Mouse (Mus musculus) cerebral cortex, adult 2 months (tissue): Measurements from ENCODE around the gene Cabp2.

Experiments
- WGBS: fragments of 180-500 bp; shearing (Covaris S2); methylation state at CpG from one replicate; pipeline ENCODE4 v1.1.7; 2018; 5-methylcytosine and 5-hydroxymethylcytosine counted together

The Cabp2 gene

DNA sequence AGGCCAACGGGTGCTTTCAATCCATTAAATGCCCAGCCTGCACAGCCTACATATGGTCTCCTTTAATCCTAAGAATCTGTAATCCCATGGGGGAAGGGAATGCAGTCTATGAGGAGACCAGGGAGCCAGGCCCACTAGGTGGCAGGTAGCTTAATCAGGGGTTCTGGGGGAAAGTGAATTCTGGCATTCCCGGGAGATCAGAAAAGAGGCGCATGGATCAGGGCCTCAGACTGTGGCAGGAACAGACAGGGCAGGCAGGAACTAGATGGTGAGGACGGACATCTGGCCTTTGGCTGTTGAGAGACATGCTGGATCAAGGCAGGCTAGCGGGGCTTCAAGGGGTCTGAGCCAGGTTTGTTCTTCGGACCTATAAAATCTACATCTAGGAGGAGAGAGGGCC lies 20.1 kb downstream of the Cabp2 start:
- 62% methylated on average over 6 of the region's 6 CpGs for WGBS

DNA sequence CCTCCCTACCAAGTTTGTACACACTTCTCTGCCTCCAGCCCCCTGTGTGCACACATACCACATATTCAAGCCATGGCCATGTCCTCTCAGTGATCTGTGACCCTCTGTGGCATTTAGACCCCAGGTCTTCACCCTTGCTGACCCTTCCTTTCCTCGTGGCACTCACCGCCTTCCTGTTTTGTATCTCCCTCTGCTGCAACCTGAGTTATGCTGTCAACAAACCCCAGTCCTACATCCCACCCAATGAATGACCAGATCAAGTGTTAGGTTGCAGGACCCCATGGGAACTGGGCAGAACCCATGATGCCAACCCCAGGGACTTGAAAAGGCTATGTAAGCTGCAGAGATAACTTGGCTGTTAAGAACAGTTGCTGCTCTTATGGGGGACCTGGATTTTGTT lies 20.7 kb downstream of the Cabp2 start:
- 90% methylated on average over 2 of the region's 2 CpGs for WGBS

DNA sequence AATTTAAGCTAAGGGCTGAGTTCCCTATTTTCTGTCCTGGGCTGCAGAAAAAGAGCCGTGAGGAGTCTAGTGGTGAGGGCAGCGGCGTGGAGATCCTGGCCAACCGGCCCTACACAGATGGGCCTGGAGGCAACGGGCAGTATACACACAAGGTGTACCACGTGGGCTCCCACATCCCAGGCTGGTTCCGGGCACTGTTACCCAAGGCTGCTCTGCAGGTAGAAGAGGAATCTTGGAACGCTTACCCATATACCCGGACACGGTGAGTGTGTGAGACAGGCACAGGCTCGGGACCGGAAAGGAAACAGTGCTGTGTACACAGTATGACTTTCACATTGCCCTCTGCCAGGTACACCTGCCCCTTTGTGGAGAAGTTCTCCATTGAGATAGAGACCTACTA lies 21.2 kb downstream of the Cabp2 start:
- 96% methylated on average over 12 of the region's 12 CpGs for WGBS

DNA sequence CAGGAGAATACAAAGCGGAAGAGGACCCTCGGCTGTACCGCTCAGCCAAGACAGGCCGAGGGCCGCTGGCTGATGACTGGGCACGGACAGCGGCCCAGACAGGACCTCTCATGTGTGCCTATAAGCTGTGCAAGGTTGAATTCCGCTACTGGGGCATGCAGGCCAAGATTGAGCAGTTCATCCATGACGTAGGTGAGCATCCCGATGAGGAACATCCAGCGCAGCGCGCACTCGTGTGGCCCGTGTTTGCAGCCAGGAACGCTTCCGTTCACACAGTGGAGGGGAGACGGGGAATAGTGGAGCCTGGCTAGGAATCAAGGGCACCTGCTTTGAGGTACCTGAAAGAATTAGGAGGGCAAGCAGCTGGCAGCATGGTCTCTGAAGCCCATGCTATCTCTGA lies 21.9 kb downstream of the Cabp2 start:
- 95% methylated on average over 18 of the region's 18 CpGs for WGBS

DNA sequence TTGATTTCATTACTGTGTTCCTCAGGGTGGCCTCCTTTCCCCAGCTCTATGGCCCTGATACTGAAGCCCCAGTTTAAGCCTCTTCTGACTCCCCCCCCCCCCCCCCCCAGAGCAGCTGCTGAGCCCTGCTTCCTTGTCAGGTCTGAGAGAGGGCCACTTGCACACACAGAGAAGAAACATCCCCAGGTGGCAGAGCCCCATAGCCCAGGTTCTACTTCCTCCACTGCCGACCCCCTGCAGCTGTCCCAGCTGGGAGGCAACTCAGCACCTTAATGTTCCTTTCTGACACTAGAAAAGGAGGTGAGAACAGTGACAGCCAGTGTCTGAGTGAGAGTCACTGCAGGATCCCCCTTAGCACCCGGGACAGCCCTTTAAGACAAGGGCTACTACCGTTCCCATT lies 22.4 kb downstream of the Cabp2 start:
- 88% methylated on average over 3 of the region's 3 CpGs for WGBS

DNA sequence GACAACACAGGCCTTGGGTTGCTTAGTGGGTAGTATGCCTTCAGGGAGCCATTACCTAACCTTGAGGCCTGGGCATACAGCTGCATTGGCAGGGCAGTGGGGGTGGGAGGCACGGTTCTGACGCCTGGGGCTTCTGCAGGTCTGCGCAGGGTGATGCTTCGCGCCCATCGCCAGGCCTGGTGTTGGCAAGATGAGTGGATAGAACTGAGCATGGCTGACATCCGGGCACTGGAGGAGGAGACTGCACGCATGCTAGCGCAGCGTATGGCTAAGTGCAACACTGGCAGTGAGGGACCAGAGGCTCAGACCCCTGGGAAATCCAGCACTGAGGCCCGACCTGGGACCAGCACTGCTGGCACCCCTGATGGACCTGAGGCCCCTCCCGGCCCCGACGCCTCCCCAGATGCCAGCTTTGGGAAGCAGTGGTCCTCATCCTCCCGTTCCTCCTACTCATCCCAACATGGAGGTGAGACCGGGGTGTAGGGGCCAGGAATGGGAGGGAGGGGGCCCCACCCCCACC lies 23.4 kb downstream of the Cabp2 start:
- 91% methylated on average over 16 of the region's 16 CpGs for WGBS

DNA sequence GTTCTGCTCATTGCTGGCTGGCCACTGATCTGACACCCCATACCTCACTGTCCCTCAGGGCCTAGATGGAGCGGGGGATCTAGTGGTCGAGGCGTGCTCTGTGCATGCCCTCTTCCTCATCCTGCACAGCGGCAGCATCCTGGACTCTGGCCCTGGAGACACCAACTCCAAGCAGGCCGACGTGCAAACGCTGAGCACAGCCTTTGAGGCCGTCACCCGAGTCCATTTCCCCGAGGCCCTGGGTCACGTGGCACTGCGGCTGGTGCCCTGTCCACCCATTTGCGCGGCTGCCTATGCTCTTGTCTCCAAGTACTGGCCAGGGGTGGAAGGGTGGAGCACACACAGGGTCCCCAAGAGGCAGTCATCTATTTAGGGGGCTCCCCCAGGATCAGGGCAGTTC lies 25.3 kb downstream of the Cabp2 start:
- 94% methylated on average over 14 of the region's 14 CpGs for WGBS

DNA sequence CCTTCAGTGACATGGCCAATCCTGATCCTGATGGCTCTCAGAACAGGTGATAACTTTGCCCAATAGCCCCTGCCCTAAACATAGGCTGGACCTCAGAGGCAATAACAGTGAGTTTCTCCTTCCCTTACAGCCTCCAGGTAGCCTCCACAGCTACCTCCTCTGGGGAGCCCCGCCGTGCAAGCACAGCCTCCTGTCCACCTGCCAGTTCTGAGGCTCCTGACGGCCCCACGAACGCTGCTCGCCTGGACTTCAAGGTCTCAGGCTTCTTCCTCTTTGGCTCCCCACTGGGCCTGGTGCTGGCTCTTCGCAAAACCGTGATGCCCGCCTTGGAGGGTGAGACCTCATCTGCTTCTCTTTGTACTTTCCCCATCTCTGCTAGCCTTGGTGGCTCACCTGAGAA lies 27.2 kb downstream of the Cabp2 start:
- WGBS: 89% methylated on average over 9 of the region's 9 CpGs

DNA sequence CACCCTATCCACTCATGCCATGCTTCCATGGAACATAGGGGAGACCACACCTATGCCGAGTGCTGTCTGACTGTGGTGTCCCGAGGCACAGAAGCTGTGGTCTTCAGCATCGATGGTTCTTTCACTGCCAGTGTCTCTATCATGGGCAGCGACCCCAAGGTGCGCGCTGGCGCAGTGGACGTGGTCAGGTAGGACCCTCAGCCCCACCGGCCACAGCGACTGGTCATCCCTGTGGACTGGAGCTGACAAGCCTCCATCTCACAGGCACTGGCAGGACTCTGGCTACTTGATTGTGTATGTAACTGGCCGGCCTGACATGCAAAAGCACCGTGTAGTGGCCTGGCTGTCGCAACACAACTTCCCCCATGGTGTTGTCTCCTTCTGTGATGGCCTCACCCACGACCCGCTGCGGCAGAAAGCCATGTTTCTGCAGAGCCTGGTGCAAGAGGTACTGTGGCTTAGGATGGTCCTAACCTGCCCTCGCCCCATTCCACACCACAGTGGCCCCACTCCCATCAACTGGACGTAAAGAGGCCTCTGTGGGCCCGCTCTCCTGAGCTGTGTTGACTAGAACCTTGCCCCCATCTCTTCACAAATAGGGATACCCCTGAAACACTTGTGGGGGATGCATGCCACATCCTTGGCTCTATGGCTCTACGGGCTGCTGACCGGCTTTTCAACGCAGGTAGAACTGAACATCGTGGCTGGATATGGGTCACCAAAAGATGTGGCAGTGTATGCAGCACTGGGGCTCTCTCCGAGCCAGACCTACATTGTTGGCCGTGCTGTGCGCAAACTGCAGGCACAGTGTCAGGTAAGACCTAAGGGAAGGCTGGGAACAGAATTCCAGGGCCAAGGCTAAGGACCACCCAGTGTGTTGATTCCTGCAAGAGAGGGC lies 30.9 kb downstream of the Cabp2 start:
- WGBS: 95% methylated on average over 26 of the region's 26 CpGs

DNA sequence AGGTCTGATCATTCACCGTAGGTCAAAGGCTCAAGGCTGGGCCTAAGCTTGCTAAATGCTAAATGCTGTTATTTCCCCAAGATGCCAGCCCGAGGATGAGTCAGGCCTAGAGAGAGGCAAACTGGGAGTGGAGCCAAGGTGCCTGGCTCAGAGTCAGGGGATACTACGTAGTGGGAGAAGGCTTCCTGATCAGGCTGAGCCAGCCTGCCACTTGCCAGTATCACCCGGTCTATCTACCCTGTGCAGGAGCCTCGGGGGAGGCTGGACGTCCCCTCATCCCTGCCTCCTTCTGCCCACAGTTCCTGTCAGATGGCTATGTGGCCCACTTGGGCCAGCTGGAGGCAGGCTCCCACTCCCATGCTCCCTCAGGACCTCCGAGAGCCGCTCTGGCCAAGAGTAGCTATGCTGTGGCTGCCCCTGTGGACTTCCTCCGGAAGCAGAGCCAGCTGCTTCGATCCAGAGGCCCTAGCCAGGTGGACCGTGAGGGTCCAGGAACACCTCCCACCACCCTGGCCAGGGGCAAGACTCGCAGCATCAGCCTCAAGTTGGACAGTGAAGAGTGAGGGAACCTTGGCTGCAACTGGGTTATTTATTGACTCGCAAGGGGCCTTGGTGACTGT lies 31.9 kb downstream of the Cabp2 start:
- WGBS: 34% methylated on average over 13 of the region's 13 CpGs

DNA sequence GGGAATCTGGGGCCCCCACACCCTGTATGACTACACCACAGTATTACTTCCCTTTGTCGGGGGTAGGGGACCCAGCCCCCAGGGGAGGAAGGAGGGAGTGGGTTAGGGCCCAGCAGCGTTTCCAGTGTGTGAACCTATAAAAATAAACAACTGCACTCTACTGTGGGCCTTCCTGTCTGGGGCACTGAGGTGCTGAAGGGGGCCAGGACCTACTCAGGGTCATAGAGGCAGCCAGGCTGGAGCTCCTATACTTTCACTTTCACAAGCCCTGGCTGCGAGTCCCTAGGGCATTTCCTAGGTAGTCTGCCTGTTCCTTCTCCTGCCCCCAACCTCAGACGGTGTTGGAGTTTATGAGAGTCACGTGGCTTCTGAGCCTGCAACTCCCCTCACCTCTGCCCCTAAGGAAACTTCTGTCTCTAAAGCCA lies 32.4 kb downstream of the Cabp2 start:
- 58% methylated on average over 5 of the region's 5 CpGs for WGBS

DNA sequence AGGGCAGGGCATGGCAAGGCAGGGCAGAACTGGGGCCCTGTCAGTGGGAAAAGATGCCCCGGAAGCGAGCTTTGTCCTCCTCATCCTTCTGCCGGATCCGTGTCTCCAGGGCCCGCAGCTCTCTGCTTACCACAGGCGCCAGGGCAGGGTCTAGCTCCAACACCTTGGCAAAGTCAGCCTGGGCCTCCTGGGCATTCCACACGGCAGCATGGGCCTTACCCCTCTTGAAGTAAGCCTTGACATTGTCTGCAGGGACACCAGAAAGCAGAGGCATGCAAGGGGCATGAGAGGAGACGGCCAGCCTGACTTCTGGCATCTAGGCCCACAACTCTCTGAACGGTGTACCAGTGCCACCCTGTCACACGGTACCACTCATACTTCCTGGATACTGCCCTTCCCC lies 33.2 kb downstream of the Cabp2 start:
- WGBS: 87% methylated on average over 10 of the region's 10 CpGs

DNA sequence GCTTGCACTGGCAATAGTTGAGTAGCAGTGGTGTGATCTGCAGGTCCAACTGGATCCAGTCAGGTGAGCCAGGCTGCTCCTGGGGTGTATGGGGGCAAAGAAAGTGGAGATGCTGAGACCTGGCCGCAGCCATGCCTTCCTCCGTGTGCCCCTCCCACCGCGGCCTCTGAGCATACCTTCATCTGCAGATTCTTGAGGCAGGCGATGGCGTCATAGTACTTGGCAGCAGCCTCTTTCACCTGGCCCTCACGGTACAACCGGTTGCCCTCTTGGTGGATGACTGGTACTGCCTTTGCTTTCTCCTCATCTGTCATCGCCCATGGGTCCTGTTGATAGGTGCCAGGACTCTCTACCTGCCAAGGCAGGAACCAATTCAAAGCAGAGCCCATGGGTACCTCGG lies 33.8 kb downstream of the Cabp2 start:
- 97% methylated on average over 10 of the region's 10 CpGs for WGBS

DNA sequence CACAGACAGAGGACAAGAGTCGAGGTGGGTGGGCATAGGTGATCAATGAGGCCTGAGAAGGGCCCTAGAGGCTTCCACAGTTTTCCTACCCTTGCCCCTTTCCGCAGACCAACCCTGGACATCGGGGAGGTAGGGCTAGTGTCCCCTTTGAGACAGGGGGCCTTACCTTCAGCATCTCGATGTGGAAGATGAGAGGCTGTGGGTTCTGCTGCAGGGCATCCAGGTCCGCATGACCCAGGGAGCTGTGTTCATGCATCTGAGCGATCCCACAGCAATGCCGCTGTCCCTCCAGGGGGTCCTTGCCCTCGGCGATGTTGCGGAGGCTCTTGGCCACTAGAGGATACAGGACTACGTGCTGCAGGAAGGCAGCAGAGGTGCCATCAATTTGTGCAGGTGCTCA lies 34.4 kb downstream of the Cabp2 start:
- WGBS: 86% methylated on average over 11 of the region's 11 CpGs

DNA sequence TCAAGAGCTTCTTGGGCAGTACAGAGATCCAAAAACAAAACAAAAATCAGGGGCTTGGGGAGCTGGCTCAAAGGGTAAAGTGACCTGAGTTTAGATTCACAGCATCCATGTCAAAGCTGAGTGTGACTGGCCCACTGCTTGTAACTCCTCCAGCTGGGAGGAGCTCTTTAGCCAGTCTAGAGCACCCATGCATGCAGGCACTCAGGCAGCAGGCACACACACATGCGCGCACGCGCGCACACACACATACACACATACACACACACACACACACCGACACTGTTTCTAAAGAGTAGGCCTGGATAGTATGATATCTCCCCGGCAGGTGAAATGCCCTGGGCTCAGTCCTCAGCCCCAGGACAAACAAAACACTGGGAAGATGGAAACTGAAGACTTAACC lies 35.6 kb downstream of the Cabp2 start:
- WGBS: 98% methylated on average over 7 of the region's 7 CpGs

DNA sequence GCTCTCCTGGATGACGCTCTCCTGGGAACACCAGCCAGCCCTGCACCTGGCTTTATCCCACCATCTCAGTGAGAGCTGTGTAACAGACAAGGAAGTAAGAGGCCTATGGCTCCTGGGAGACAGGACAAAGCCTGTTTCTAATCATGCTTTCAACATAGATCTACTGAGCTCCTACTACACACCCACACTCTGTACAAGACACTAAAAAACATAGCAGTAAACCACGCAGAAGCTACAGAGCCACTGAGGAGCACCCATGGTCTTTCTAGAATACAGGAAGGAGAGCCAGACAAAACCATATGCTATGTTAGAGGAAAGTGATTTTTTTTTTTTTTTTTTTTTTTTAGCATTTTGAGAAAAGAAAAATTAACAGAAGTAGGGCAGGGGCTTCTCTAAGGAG lies 37.0 kb downstream of the Cabp2 start:
- WGBS: 58% methylated on average over 2 of the region's 2 CpGs

DNA sequence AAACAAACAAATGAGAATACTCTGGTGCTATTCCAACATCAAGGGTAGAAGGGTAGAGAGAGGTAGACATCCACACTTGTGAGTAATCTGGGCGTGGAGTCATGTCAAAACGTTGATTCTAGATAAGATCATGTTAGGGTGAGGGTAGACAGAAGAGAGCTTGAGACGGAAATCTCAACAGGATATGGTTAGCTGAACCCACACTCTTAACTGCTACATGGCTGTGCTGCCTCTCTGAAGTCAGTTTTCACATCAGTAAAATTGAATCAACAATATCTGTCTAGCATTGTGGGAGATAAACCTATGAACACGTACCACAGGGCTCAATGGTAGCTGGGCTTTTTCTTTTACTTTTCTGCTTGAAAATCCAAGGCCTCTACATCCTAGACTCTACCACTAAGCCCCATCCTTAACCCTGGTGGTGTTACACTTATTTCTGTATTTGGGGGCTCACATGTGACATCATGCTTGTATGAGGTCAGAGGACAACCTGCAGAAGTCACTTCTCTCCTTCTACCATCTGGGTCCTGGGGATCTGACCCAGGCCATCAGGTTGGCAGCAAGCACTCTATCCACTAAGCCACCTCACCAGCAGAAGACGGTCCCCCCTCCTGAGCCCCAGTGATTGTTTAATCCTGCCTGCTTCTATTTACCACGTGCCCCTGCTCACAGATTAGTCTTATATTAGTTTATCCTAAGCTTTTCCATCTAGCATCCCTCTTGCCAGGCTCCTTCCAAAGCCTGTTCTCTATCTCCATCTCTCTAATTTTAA lies 38.5 kb downstream of the Cabp2 start:
- WGBS: 92% methylated on average over 6 of the region's 6 CpGs

DNA sequence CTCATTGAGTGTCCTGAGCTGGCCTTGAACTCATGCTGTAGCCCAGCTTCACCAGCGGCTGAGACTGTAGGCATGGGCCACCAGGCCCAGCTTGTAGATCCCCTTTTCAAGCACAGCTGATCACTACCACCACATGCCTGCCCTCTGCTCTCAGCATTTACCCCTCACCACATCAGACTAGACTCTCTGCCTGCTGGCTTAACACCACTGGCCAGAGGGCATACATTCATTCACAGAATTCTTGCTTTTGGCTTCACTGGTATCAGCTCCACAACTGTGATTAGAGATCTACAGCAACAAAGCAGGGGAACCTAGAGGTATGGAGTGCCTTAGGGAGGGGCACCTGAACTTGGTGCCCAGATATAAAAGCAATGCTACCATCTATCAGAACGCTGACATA lies 39.1 kb downstream of the Cabp2 start:
- WGBS: 85% methylated on average over 2 of the region's 2 CpGs

DNA sequence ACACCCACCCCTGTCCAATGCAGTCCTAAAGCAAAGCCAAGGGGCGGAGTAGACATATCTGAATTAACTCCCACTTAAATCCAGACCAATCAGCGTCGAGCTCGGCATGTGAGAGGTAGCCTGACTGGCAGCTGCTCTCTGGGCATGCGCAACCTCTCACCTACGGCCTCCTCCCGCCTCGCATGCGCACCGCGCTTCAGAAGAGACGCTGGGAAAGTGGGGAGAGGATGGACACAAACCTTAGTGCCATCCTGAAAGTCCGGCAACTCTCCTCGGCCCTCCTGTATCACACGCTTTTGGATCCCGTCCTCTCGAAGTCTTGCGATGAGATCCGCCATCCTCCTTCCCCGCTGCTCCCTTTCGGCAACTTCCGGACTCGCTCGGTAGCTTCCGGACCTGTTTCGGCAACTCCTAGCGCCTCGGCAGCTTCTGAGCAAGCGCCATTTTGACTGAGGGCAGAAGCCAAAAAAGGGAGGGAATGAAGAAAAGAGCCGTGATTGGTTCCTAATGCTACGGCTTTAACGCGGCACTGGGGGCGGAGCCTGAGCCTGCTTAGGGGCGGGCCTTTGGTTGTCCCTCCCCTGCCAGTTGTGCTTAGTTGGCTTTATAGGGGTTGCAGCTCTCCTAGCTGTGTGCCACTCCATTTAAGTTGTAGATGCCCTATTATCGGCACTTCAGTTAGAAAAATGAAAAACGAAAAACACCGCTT lies 39.9 kb downstream of the Cabp2 start:
- 2% methylated on average over 38 of the region's 38 CpGs for WGBS

DNA sequence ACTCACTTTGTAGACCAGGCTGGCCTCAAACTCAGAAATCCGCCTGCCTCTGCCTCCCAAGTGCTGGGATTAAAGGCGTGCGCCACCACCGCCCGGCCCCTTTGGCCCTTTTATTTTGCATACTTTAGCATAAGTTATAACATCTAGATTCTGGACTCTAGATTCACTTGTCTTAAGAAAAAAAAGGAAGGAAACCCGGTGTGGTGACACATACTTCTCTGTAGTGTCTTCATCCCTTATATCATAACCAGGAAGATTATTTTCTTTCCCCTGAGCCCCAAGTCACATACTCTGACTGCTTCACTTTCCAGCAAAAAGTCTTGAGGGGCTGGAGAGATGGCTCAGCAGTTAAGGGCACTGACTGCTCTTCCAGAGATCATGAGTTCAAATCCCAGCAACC lies 40.5 kb downstream of the Cabp2 start:
- 60% methylated on average over 6 of the region's 6 CpGs for WGBS

DNA sequence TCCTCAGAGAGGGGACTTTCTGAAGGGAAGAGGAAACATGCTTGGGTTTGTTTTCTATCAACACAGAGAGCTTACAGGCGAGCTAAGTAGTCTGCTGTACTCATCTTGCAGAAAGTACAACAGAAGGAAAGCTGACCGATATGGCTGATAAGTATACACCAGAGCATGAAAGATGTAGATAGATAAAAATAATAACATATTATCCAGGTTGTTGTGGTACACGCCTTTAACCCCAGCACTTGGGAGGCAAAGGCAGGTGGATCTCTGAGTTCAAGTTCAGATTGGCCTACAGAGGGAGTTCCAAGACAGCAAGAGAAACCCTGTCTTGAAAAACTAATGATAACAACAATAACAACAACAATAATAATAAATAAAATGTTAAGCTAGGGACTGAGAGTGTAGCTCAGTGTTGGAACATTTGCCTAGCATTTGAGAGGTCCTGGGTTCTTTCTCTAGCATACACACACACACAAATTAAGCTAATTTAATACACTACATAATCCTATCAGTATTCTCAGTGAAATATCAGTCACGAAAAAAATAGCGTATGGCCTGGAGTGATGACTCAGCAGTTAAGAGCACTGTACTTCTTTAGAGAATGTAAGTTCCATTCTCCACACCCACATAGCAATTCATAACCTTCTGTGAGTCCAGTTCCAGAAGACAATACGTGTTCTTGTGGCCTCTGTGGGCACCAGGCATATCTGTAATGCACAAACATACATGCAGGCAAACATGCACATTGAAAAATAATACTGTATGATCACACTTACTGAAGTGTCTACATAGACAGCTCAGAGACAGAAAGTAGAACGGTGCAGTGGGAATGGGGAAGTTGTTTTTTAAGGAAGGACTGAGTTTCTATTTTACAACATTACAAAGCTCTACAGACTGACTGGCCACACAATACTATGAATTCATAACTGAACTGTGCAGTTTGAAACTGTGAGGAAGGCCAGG lies 41.3 kb downstream of the Cabp2 start:
- WGBS: 67% methylated on average over 7 of the region's 7 CpGs
